Mouse (Mus musculus): Measurements from ENCODE around the gene Elf2.

DNA sequence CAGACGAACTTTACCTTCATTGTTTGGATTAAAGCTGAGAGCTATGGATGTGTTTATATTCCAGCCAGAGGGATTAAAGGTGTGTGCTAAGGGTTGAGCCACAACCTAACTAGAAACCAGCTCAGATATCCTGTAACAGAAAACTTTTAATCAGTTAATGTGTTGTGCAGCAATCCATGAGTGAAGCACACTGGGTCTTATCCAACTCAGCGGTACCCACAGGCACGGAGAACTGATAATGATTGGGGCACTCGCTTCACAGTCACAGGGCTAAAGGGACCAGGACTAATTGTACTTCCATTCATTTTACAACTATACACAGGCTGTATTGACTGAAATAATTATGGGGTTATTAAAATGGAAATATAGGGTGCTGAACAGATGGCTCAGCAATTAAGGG, 26.5 kb upstream of the Elf2 start:
- TF ChIP-seq CTCF (IDR thresholded peaks at IDR 0.05) = no peak
- no peak for TF ChIP-seq POLR2A (IDR thresholded peaks at IDR 0.05; ENCODE audit: insufficient read depth, low read depth, low read length)

Measured in heart, adult 2 months (tissue).